Mouse (Mus musculus) myocyte (in vitro differentiated cells): ENCODE data around the gene Add3. TPM values are rescaled to one million over a fixed set of nuclear protein-coding genes. Genes with fewer than 3 reads are reported as not detected.

Source experiments
- H3K27me3 ChIP-seq: one replicate; pipeline ENCODE4 v1.6.1; 2011; ENCODE audit not compliant: control insufficient read depth, insufficient read depth, insufficient read length
- H3K36me3 ChIP-seq: one replicate; pipeline ENCODE4 v1.6.1; 2011; ENCODE audit not compliant: control insufficient read depth, insufficient read depth
- H3K4me2 ChIP-seq: one replicate; pipeline ENCODE4 v1.6.1; 2011; ENCODE audit warnings: low read depth, control low read depth
- H3K4me3 ChIP-seq: one replicate; pipeline ENCODE4 v1.5.1; 2011; ENCODE audit warnings: mild to moderate bottlenecking, control low read depth, moderate library complexity
- H3K79me2 ChIP-seq: one replicate; pipeline ENCODE4 v1.6.1; 2011; ENCODE audit not compliant: control insufficient read depth, insufficient read depth
- H3ac ChIP-seq: one replicate; pipeline ENCODE4 v1.6.1; 2011; ENCODE audit not compliant: control insufficient read depth, insufficient read length
- CEBPB ChIP-seq: IDR thresholded peaks from 2 replicates; pipeline ENCODE4 v1.6.1; 2011; ENCODE audit warnings: mild to moderate bottlenecking, moderate library complexity; ENCODE audit not compliant: poor library complexity, insufficient read depth, severe bottlenecking
- E2F4 ChIP-seq: IDR thresholded peaks from one replicate; pipeline ENCODE4 v1.6.1; 2011; ENCODE audit warnings: mild to moderate bottlenecking, control low read depth, moderate library complexity; ENCODE audit not compliant: insufficient read depth
- MAX ChIP-seq: IDR thresholded peaks from one replicate; pipeline ENCODE4 v1.6.1; 2011; ENCODE audit warnings: low read depth, mild to moderate bottlenecking, control low read depth
- MYOD1 ChIP-seq, 3 experiments: IDR thresholded peaks; one replicate each; pipeline ENCODE4 v1.6.1; 2011; ENCODE audit warnings: control low read depth in 2 of 3, low read depth in 2 of 3, mild to moderate bottlenecking in 2 of 3, moderate library complexity in 1 of 3; ENCODE audit not compliant: insufficient read length in 2 of 3, control insufficient read depth in 1 of 3
- MYOG ChIP-seq, 3 experiments: IDR thresholded peaks; one replicate each; pipeline ENCODE4 v1.6.1; 2011; ENCODE audit warnings: control low read depth in 2 of 3, low read depth in 2 of 3, mild to moderate bottlenecking in 2 of 3; ENCODE audit not compliant: insufficient read length in 2 of 3, control insufficient read depth in 1 of 3, insufficient read depth in 1 of 3
- POLR2A ChIP-seq: IDR thresholded peaks from one replicate; pipeline ENCODE4 v1.6.1; 2011; ENCODE audit warnings: low read depth, mild to moderate bottlenecking, control low read depth, moderate library complexity; ENCODE audit not compliant: insufficient read length
- POLR2AphosphoS2 ChIP-seq: IDR thresholded peaks from one replicate; pipeline ENCODE4 v1.6.1; 2011; ENCODE audit warnings: low read depth, control low read depth; ENCODE audit not compliant: insufficient read length
- REST ChIP-seq: IDR thresholded peaks from one replicate; pipeline ENCODE4 v1.6.1; 2011; ENCODE audit warnings: mild to moderate bottlenecking, control low read depth, moderate library complexity; ENCODE audit not compliant: insufficient read depth, insufficient read length
- SRF ChIP-seq: IDR thresholded peaks from one replicate; pipeline ENCODE4 v1.6.1; 2011; ENCODE audit warnings: low read depth; ENCODE audit not compliant: control insufficient read depth, insufficient read length
- TCF12 ChIP-seq: IDR thresholded peaks from one replicate; pipeline ENCODE4 v1.6.1; 2011; ENCODE audit warnings: mild to moderate bottlenecking, control low read depth; ENCODE audit not compliant: poor library complexity, insufficient read depth, severe bottlenecking
- TCF3 ChIP-seq: IDR thresholded peaks from one replicate; pipeline ENCODE4 v1.6.1; 2011; ENCODE audit warnings: low read depth, control low read depth; ENCODE audit not compliant: insufficient read length
- USF1 ChIP-seq: IDR thresholded peaks from one replicate; pipeline ENCODE4 v1.6.1; 2011; ENCODE audit warnings: low read depth, mild to moderate bottlenecking, control low read depth, moderate library complexity
- polyA plus RNA-seq: library from polyadenylated mRNA; unstranded; fragments of >200 nt; fragmentation: generic; extraction: Trizol; gene quantifications from one replicate; pipeline ENCODE4 v1.2.1, GENCODE M21; 2012; ENCODE audit warnings: missing spikeins

The Add3 gene
- polyA plus RNA-seq, 1 experiment = 8.3 TPM

GRCm38 (mm10) chr19:53184216-53184615, 44.0 kb downstream of the Add3 start:
- no peak for TF ChIP-seq POLR2A
- no peak for TF ChIP-seq MYOG (IDR thresholded peaks at IDR 0.05; ENCODE audit: control insufficient read depth in 1 of 3, insufficient read depth in 1 of 3, insufficient read length in 2 of 3, low read depth in 2 of 3)
- TF ChIP-seq E2F4 = no peak
- no peak for TF ChIP-seq USF1
- no peak for TF ChIP-seq POLR2AphosphoS2
- no peak for TF ChIP-seq SRF
- no peak for TF ChIP-seq REST
- TF ChIP-seq TCF3 = no peak
- no peak for TF ChIP-seq CEBPB
- no peak for TF ChIP-seq TCF12
- TF ChIP-seq MAX = no peak
- TF ChIP-seq MYOD1 (IDR thresholded peaks at IDR 0.05; ENCODE audit: control insufficient read depth in 1 of 3, insufficient read length in 2 of 3, low read depth in 2 of 3) = no peak
- no peak overlapping the region for H3K4me2 ChIP-seq
- no peaks in the 10 kb centered on the region for H3K79me2 ChIP-seq
- H3K27me3 ChIP-seq = no peaks in the 10 kb centered on the region
- H3ac ChIP-seq = no peak overlapping the region
- H3K36me3 ChIP-seq = no peaks in the 10 kb centered on the region
- H3K4me3 ChIP-seq = no peak overlapping the region

DNA sequence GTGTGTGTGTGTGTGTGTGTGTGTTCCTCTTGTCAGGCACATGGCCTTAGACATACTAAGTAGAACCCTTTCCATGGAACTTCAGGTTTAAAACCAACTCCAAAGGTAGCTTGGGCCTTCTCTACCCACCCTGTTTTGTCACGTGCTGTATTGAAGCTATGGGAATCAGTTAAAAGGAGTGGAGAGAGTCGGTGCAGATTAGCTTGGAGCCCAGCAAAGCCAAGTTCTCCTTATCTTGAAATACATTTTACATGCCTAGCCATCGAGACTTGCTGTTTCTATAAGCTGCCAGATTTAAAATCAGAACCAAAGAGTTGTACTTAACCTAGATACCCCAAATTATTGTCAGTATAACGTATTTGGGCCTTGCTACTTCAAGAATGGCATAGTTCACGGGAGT, 44.7 kb downstream of the Add3 start:
- H3K36me3 ChIP-seq = no peaks in the 10 kb centered on the region
- H3K4me3 ChIP-seq = no peak overlapping the region
- no peaks in the 10 kb centered on the region for H3K27me3 ChIP-seq
- H3ac ChIP-seq = no peak overlapping the region
- no peak overlapping the region for H3K4me2 ChIP-seq
- no peaks in the 10 kb centered on the region for H3K79me2 ChIP-seq
- TF ChIP-seq USF1 (no peak), POLR2A (no peak), POLR2AphosphoS2 (no peak), E2F4 (no peak), MYOD1 (IDR thresholded peaks at IDR 0.05; ENCODE audit: control insufficient read depth in 1 of 3, insufficient read length in 2 of 3, low read depth in 2 of 3) (no peak), REST (no peak), MYOG (IDR thresholded peaks at IDR 0.05; ENCODE audit: control insufficient read depth in 1 of 3, insufficient read depth in 1 of 3, insufficient read length in 2 of 3, low read depth in 2 of 3) (no peak), MAX (no peak), CEBPB (no peak), TCF3 (no peak), SRF (no peak), TCF12 (no peak)

- TF ChIP-seq MYOG (IDR thresholded peaks at IDR 0.05; ENCODE audit: control insufficient read depth in 1 of 3, insufficient read depth in 1 of 3, insufficient read length in 2 of 3, low read depth in 2 of 3) (peak in 1 of 3 experiments; percentile 40), POLR2A (no peak), SRF (no peak), CEBPB (0 out of 2 replicates have a peak, but pooled peaks have one; percentile 37)
- peak overlapping the region; percentile 50 for H3K4me2 ChIP-seq
Observed at GRCm38 (mm10) chr19:53185486-53186134, 45.4 kb downstream of the Add3 start.

GRCm38 (mm10) chr19:53186456-53186855, 46.2 kb downstream of the Add3 start:
- Histone ChIP-seq H3K27me3 (no peaks in the 10 kb centered on the region), H3K4me2 (no peak overlapping the region), H3K4me3 (no peak overlapping the region), H3K36me3 (no peaks in the 10 kb centered on the region), H3ac (no peak overlapping the region), H3K79me2 (no peaks in the 10 kb centered on the region)
- TF ChIP-seq POLR2AphosphoS2 (no peak), REST (no peak), USF1 (no peak), E2F4 (no peak), CEBPB (no peak), TCF12 (no peak), MAX (no peak), TCF3 (no peak)

More at GRCm38 (mm10) chr19:53185486-53186134, 45.4 kb downstream of the Add3 start:
- no peaks in the 10 kb centered on the region for H3K79me2 ChIP-seq
- no peaks in the 10 kb centered on the region for H3K27me3 ChIP-seq
- no peak overlapping the region for H3K4me3 ChIP-seq
- no peak overlapping the region for H3ac ChIP-seq
- H3K36me3 ChIP-seq = no peaks in the 10 kb centered on the region

GRCm38 (mm10) chr19:53187533-53187932, 47.3 kb downstream of the Add3 start:
- Histone ChIP-seq H3K79me2 (no peaks in the 10 kb centered on the region), H3K27me3 (no peaks in the 10 kb centered on the region), H3K4me3 (no peak overlapping the region), H3ac (no peak overlapping the region), H3K4me2 (no peak overlapping the region), H3K36me3 (no peaks in the 10 kb centered on the region)
- TF ChIP-seq MAX = no peak
- no peak for TF ChIP-seq TCF3
- TF ChIP-seq REST = no peak
- TF ChIP-seq MYOD1 (IDR thresholded peaks at IDR 0.05; ENCODE audit: control insufficient read depth in 1 of 3, insufficient read length in 2 of 3, low read depth in 2 of 3) = no peak
- TF ChIP-seq USF1 = no peak
- no peak for TF ChIP-seq CEBPB
- no peak for TF ChIP-seq SRF
- no peak for TF ChIP-seq POLR2A
- TF ChIP-seq E2F4 = no peak
